Mouse (Mus musculus): ENCODE data around the gene Rps13. TPM values are rescaled to one million over a fixed set of nuclear protein-coding genes. Genes with fewer than 3 reads are reported as not detected.

Gene Rps13
- polyA plus RNA-seq, 1 experiment from 2014 or later, result 610 TPM

DNA sequence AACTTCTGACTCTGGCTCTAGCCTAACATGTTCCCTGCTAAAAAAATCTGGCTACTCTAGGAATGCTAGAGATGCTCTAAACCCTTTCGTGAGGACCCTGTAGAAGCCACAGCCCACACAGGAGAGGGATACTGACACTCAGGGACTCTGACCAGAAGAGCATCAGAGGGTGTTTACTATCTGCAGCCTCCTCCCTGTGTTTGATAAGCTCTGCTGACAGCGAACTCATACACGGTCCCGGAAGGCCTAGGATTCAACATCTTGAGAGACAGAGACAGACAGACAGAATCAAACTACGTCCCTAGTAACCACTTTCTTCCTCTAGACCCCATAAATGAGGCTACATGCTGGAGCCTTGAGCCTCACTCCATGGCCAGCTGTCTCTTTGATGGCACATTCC is 46.0 kb downstream of the Rps13 start:
- 80% methylated on average over 5 of the region's 5 CpGs for WGBS
- H3K4me2 ChIP-seq (replicated peaks), result no peak overlapping the region
- H3K4me3 ChIP-seq, result no peak overlapping the region
- H3K27me3 ChIP-seq (replicated peaks), result no peaks in the 10 kb centered on the region
- no peaks in the 10 kb centered on the region for H3K9me3 ChIP-seq
- H3K9ac ChIP-seq, result no peak overlapping the region
- peaks cover 17% of the 10 kb centered on the region for H3K4me1 ChIP-seq
- H3K27ac ChIP-seq, result no peak overlapping the region
- no peaks in the 10 kb centered on the region for H3K36me3 ChIP-seq
- ATAC-seq (ENCODE audit: low FRiP score, low read depth), result no peak

DNA sequence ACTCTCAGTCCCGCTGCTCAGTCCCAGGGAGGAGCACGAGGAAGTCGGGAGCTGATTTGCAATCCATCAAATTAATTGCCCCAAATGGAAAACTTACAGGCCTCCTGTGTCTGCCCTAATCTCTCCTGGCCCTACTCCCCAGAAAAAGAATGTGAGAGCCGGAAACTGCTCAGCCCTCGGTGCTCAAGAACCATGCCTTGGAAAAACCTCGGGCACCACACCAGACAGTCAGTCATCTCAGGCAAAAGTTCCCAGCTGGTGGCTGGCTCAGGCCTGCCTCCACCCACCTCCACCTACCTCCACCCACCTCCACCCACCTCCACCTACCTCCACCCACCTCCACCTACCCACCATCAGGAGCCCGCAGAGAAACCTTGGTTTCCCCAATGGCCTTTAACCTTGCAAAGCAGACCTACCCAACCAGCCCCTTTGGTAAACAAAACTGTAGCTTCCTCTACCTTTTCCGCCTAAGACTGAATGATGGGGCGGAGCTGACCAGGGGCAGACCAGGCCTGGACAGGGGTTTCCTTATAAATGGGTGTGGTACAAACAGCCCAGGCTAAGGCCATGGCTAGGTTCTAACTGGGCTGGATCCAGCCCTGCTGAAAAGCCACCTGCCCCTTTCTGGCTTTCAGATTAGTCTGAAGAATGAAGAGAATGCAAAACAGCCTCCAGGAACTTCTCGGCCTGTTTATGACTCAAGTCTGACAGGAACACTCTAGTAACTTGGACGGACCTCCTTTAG is 47.2 kb downstream of the Rps13 start:
- no peaks in the 10 kb centered on the region for H3K9me3 ChIP-seq
- H3K4me3 ChIP-seq, result no peak overlapping the region
- ATAC-seq (ENCODE audit: low FRiP score, low read depth), result no peak
- no peak overlapping the region for H3K27ac ChIP-seq
- H3K9ac ChIP-seq, result no peak overlapping the region
- H3K27me3 ChIP-seq (replicated peaks), result no peaks in the 10 kb centered on the region
- WGBS, result 48% methylated on average over 11 of the region's 11 CpGs
- no peak overlapping the region for H3K4me2 ChIP-seq (replicated peaks)
- H3K36me3 ChIP-seq, result no peaks in the 10 kb centered on the region
- H3K4me1 ChIP-seq, result peaks cover 26% of the 10 kb centered on the region

GRCm38 (mm10) chr7:116286173-116286572 is 47.8 kb downstream of the Rps13 start:
- 80% methylated on average over 12 of the region's 12 CpGs for WGBS
- Histone ChIP-seq H3K4me1 (peaks cover 28% of the 10 kb centered on the region), H3K4me2 (replicated peaks) (no peak overlapping the region), H3K27ac (no peak overlapping the region), H3K9me3 (no peaks in the 10 kb centered on the region), H3K27me3 (replicated peaks) (no peaks in the 10 kb centered on the region), H3K36me3 (no peaks in the 10 kb centered on the region), H3K9ac (no peak overlapping the region), H3K4me3 (no peak overlapping the region)
- no peak for ATAC-seq (ENCODE audit: low FRiP score, low read depth)

DNA sequence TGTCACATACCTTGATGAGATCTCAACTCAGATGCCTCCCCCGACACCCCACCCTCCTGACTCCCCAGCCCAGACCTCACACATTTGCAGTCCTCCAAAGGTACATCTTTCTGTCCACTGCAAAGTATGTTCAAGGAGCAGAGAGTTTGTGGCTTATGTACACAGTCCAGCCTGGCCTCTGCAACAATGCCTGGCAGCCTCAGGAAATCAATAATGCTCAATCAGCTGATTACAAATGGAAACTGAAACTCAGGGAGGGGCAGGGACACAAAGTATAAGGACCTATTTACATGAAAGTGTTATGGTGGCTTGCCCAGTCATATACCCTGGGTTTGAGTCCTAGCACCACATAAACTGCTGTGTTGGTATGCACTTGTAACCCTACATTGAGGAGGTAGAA is 48.8 kb downstream of the Rps13 start:
- Histone ChIP-seq H3K9me3 (no peaks in the 10 kb centered on the region), H3K36me3 (no peaks in the 10 kb centered on the region), H3K9ac (no peak overlapping the region), H3K4me3 (no peak overlapping the region), H3K27ac (no peak overlapping the region), H3K4me1 (peaks cover 38% of the 10 kb centered on the region), H3K27me3 (replicated peaks) (no peaks in the 10 kb centered on the region), H3K4me2 (replicated peaks) (no peak overlapping the region)
- no peak for ATAC-seq (ENCODE audit: low FRiP score, low read depth)
- WGBS, result 85% methylated on average over 1 of the region's 1 CpGs

DNA sequence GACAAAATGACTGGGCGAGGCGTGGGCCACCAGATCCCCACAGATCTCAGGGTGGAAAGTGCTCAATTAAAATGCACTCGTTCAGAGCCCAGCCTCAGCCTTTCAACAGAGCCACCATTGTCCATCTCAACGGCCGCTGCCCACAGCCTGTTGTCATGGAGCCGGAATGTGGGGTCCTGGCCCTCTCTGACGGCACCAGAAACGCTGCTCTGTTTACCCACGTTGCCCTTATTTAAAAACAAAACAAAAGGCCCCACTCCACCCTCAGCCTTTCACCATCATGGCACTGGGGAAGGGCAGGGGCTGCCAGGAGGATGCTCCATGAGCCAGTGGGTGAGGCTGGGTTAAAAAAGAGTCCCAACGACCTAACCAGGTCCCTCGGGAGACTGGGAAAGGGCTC is 51.2 kb downstream of the Rps13 start:
- no peak overlapping the region for H3K27ac ChIP-seq
- 6% methylated on average over 11 of the region's 11 CpGs for WGBS
- no peak overlapping the region for H3K9ac ChIP-seq
- no peaks in the 10 kb centered on the region for H3K9me3 ChIP-seq
- ATAC-seq (ENCODE audit: low FRiP score, low read depth), result peak; percentile 76
- H3K4me3 ChIP-seq, result no peak overlapping the region
- H3K4me2 ChIP-seq (replicated peaks), result peak overlapping the region; percentile 10; the same call in 1 of the 2 replicates
- no peaks in the 10 kb centered on the region for H3K27me3 ChIP-seq (replicated peaks)
- no peaks in the 10 kb centered on the region for H3K36me3 ChIP-seq
- H3K4me1 ChIP-seq, result peaks cover 56% of the 10 kb centered on the region

Other genes starting within 250 kb of the Rps13 start
- gene Gm4353, start 249.6 kb downstream of the Rps13 start, polyA plus RNA-seq (2016; fragmentation: Nextera tagmentation; extraction: Ambion mirVana), result 0.40 and 1.3 TPM in 2 replicates
- gene Plekha7, start 25.8 kb downstream of the Rps13 start, polyA plus RNA-seq (2016; fragmentation: Nextera tagmentation; extraction: Ambion mirVana), result 9.1 and 10.4 TPM in 2 replicates
- gene Pik3c2a, start 109.3 kb upstream of the Rps13 start, polyA plus RNA-seq (2016; fragmentation: Nextera tagmentation; extraction: Ambion mirVana), result 25.4 and 26.2 TPM in 2 replicates
- 14.9 and 16.4 TPM in 2 replicates for gene Nucb2, start 170.2 kb upstream of the Rps13 start, polyA plus RNA-seq (2016; fragmentation: Nextera tagmentation; extraction: Ambion mirVana)

Data from neural tube, embryonic 12.5 days (tissue).